Mouse (Mus musculus): ENCODE measurements around the gene Tmem164. TPM values are rescaled to one million over a fixed set of nuclear protein-coding genes. Genes with fewer than 3 reads are reported as not detected.
"Not testable (repeated sequence)": the region's sequence is repeated elsewhere in the genome, so short reads cannot be mapped to it uniquely, and the experiment has no call there.

The Tmem164 gene
- 70.4 and 70.5 TPM in 2 replicates for polyA plus RNA-seq (2016; fragmentation: Nextera tagmentation; extraction: Ambion mirVana)

DNA sequence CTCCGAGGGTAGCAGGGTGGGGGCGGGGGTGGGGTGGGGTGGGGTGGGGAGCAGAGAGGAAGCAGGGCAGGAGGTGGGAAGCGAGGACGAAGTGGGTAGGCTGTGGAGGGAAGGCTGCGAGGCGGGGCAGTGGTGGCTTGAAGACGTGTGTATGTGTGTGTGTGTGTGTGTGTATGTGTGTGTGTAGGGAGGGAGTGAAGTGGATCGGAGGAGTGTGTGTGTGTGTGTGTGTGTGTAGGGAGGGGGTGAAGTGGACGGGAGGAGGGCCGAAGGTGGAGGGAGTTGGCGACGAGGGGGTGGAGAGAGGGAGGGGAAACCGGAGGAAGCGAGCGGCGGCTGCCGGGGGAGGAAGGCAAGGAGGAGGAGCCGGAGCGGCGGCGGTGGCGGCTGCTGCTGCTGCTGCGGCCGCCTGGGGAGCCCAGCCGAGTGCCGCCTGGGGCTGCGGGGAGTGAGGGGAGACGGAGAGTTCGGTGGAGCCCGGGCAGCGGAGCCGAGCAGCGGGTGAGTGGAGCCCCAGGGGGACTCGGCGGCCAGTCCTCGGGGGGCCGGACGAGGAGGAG lies at the start of gene Tmem164:
Gene Tmem164 (plus strand): TSS at position 351 of the 560 bp plus-strand sequence.
- peak within 1 kb of the TSS; percentile 82 for H3K4me2 ChIP-seq
- peak within 1 kb of the TSS; percentile 95 for H3K27ac ChIP-seq
- H3K27me3 ChIP-seq: peaks cover 58% of the 10 kb centered on the region
- peaks cover 38% of the 10 kb centered on the region for H3K4me1 ChIP-seq (replicated peaks)
- peak; percentile 93 for ATAC-seq (ENCODE audit: insufficient number of reproducible peaks, insufficient read depth, low FRiP score, low TSS enrichment, low read depth)
- peak within 1 kb of the TSS; percentile 74 for H3K9ac ChIP-seq (replicated peaks)
- peak within 1 kb of the TSS; percentile 56 for H3K4me3 ChIP-seq (replicated peaks)
- no peaks in the 10 kb centered on the region for H3K9me3 ChIP-seq
- WGBS: 3% methylated on average over 26 of the region's 38 CpGs
- no peaks in the 10 kb centered on the region for H3K36me3 ChIP-seq

DNA sequence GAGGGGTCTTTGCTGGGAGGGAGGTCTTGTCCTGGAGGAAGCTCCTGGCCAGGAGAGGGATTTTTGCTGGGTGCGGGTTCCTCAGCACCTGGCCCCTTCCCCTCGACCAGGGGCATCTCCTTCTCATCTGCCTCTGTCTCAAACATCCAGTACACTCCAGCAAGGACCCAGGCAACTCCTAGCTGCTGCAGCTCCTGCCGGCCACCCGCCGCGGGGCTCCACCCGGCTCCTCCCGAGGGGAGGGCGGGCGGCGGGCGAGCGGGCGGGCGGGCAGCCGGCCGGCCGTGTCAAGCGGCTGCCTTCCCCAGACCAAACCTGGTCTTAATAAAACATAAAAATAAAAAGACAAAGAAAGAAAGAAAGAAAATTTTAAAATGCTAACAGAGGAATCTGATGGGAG lies 48.2 kb upstream of the Tmem164 start:
- H3K9me3 ChIP-seq; H3K9ac ChIP-seq (replicated peaks); H3K27ac ChIP-seq; H3K36me3 ChIP-seq; ATAC-seq (ENCODE audit: insufficient number of reproducible peaks, insufficient read depth, low FRiP score, low TSS enrichment, low read depth); H3K4me1 ChIP-seq (replicated peaks); H3K4me3 ChIP-seq (replicated peaks): not testable (repeated sequence)
- 36% methylated on average over 18 of the region's 19 CpGs for WGBS
- Histone ChIP-seq H3K27me3 (peaks cover 12% of the 10 kb centered on the region), H3K4me2 (peak overlapping the region; percentile 28; the same call in 1 of the 2 replicates)

DNA sequence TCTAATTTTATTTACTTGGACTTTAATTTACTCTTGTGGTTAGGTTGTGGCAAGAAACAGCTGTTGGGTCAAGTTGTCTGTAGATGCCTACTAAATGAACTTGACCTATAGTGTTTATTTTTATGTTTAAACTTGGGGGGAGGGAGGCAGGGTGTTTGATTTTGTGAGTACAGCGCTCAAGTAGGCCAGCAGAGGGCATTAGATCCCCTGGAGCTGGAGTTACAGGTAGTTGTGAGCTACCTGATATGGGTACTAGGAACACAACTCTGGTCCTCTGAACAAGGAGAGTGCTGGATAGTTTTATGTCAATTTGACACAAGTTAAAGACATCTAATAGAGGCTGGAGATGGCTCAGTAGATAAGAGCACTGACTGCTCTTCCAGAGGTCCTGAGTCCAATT lies 34.0 kb upstream of the Tmem164 start:
- no peaks in the 10 kb centered on the region for H3K4me1 ChIP-seq (replicated peaks)
- no peak for ATAC-seq (ENCODE audit: insufficient number of reproducible peaks, insufficient read depth, low FRiP score, low TSS enrichment, low read depth)
- 61% methylated on average over 1 of the region's 1 CpGs for WGBS
- peaks cover 12% of the 10 kb centered on the region for H3K27me3 ChIP-seq
- H3K4me3 ChIP-seq (replicated peaks): no peak overlapping the region
- no peak overlapping the region for H3K27ac ChIP-seq
- H3K4me2 ChIP-seq: no peak overlapping the region
- H3K36me3 ChIP-seq: no peaks in the 10 kb centered on the region
- no peak overlapping the region for H3K9ac ChIP-seq (replicated peaks)
- H3K9me3 ChIP-seq: no peaks in the 10 kb centered on the region

DNA sequence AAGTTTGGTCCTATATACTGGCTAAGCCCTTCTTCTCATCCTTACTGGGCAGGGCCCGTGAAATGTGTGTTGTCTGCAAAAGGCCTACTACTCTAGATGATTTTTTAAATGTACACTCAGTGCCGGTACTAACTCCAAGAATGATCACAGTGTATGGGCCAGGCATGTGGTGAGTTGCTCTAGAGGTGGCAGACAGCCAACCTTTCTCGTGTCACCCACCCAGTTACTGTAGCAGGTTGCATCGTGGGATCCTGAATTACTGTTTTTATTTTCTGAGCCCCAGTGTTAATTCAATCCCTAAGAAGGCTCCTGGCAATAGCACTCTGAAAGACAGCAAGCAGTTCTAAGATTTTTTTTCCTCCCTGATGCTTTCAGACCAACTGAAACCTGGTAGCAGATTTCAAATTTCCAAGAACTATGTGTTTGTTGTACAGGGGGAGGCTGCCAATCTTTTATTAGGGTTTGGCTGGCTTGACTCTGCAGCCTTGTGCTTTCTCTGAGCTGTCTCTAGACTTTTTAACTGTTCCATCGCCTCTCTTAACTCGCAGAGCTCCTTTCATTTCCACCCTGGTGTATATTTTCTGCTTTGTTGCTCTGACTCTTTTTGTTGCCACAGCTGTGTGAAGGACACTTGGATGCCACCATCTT lies 31.0 kb upstream of the Tmem164 start:
- Histone ChIP-seq H3K4me2 (no peak overlapping the region), H3K27me3 (peaks cover 9% of the 10 kb centered on the region), H3K36me3 (no peaks in the 10 kb centered on the region), H3K27ac (no peak overlapping the region), H3K9me3 (no peaks in the 10 kb centered on the region), H3K9ac (replicated peaks) (no peak overlapping the region), H3K4me1 (replicated peaks) (no peaks in the 10 kb centered on the region), H3K4me3 (replicated peaks) (no peak overlapping the region)
- WGBS: 62% methylated on average over 6 of the region's 6 CpGs
- ATAC-seq (ENCODE audit: insufficient number of reproducible peaks, insufficient read depth, low FRiP score, low TSS enrichment, low read depth): no peak

DNA sequence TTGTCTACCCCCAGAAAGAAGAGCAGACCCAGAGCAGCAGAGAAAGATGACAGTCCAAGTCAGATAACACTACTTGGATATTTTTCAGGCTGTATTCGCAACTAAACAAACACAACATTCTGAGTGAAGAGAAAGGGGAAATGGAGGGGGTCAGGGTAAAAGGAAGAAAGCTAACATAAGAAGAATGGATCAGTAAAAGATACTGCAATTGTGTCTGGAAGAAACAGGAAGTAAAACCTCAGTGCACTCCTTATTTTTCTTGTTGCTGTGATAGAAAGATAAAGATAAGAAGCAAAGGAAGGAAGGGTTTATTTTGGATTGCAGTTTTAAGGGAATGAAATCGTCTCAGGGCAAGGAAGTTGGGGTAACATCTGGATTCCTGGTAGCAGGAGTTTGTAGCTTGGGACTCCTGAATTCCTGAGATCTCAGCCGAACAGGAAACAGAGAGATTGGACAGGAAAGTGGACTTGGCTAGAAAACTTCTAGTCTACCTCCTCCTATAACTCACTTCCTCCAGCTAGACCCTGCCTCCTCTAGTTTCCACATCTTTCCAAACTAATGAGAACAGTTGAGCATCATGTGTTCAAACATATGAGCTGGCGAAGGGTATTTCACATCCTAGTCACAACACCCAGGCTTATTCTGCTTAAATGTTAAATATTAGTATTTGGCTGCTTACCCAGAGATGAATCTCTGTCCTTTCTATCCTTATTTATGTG lies 16.3 kb upstream of the Tmem164 start:
- Histone ChIP-seq H3K36me3 (no peaks in the 10 kb centered on the region), H3K27me3 (peaks cover 33% of the 10 kb centered on the region), H3K9me3 (no peaks in the 10 kb centered on the region), H3K9ac (replicated peaks) (no peak overlapping the region), H3K4me1 (replicated peaks) (no peaks in the 10 kb centered on the region; the same call in 1 of the 2 replicates), H3K4me2 (no peak overlapping the region), H3K4me3 (replicated peaks) (no peak overlapping the region), H3K27ac (peak overlapping the region; percentile 70)
- WGBS: 65% methylated on average over 4 of the region's 4 CpGs
- no peak for ATAC-seq (ENCODE audit: insufficient number of reproducible peaks, insufficient read depth, low FRiP score, low TSS enrichment, low read depth)

DNA sequence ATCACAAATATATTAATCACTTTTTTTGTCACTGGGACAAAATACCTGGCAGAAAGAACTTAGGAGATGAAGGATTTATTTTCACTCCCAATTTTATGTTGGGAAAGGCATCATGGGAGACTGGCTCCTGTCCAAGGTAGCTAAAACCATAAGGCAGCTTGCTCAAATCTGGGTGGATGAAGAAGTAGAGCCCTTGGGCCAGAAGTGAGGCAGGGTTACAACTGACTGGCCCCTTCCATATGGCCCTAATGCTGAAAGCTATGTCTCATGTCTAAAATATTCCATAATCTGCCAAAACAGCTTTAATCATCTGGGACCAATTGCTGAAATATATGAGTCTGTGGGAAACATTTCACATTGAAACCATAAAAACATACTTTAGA lies 15.8 kb upstream of the Tmem164 start:
- H3K9me3 ChIP-seq: no peaks in the 10 kb centered on the region
- no peaks in the 10 kb centered on the region for H3K36me3 ChIP-seq
- peak overlapping the region; percentile 66; the same call in 1 of the 2 replicates for H3K27ac ChIP-seq
- H3K9ac ChIP-seq (replicated peaks): no peak overlapping the region
- H3K4me1 ChIP-seq (replicated peaks): peaks cover 1% of the 10 kb centered on the region; the same call in 1 of the 2 replicates
- ATAC-seq (ENCODE audit: insufficient number of reproducible peaks, insufficient read depth, low FRiP score, low TSS enrichment, low read depth): 0 out of 2 replicates have a peak, but pooled peaks have one; percentile 49
- H3K4me2 ChIP-seq: no peak overlapping the region
- H3K4me3 ChIP-seq (replicated peaks): no peak overlapping the region
- H3K27me3 ChIP-seq: peaks cover 38% of the 10 kb centered on the region

DNA sequence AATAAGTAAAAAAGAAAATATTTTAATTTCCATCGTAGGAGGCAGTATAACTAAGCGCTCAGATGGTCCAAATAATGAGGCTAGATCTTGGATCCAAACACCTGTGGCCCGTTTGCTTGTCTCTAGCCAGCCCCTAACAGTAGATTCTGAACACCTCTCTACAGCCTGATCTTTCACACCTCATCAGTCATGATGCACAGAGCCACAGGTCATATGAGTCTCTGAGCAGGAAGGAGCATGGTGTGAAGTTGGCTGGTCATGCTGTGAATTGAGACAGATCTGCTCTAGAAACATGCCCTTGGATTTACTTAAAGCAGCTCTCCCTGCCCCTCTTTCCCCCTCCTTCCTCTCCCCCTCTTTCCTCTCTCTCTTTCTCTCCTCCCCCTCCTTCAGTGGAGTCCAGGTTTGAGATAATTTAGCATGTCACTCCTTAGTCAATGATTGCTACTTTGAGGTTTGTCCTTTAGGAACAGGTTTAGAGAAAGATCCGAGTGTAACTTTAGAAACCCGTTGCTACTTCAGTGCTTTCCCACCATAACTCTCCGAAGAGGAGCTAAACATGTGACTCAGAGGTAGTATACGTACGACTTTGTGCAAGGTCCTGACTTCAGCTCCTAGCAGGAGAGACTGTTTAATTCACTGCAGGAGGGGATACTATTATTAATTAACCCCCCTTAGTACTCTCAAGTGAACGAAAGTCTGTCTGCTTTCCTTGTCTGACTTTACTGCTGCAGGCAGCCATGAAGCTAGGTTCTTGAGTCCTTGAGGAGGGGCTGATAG lies 11.7 kb upstream of the Tmem164 start:
- peak overlapping the region; percentile 27 for H3K4me2 ChIP-seq
- H3K9me3 ChIP-seq: no peaks in the 10 kb centered on the region
- peak overlapping the region; percentile 87 for H3K27ac ChIP-seq
- ATAC-seq (ENCODE audit: insufficient number of reproducible peaks, insufficient read depth, low FRiP score, low TSS enrichment, low read depth): peak; percentile 61
- no peak overlapping the region for H3K9ac ChIP-seq (replicated peaks)
- no peak overlapping the region for H3K4me3 ChIP-seq (replicated peaks)
- peaks cover 3% of the 10 kb centered on the region; the same call in 1 of the 2 replicates for H3K4me1 ChIP-seq (replicated peaks)
- WGBS: 42% methylated on average over 9 of the region's 9 CpGs
- H3K27me3 ChIP-seq: peaks cover 33% of the 10 kb centered on the region
- no peaks in the 10 kb centered on the region for H3K36me3 ChIP-seq

DNA sequence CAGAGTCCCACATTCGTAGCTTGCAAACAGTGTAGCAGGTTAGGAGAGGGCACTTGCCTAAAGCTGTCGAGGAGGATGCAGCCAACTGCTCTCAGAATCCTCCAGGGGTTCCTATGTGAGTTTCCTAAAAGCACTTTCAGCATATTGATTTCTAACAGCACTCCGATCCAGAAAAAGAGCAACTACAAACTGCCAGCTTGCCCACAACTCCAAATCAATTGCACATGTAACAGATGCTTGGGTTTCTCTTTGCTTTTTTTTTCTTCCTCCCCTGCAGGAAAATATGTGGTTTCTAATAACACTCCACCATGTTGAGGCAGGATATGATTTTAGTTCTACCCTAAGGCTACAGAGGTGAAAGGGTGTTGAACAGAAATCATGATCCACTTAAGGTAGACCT lies 11.1 kb upstream of the Tmem164 start:
- peaks cover 31% of the 10 kb centered on the region for H3K27me3 ChIP-seq
- no peak for ATAC-seq (ENCODE audit: insufficient number of reproducible peaks, insufficient read depth, low FRiP score, low TSS enrichment, low read depth)
- H3K36me3 ChIP-seq: no peaks in the 10 kb centered on the region
- H3K9ac ChIP-seq (replicated peaks): no peak overlapping the region
- H3K4me3 ChIP-seq (replicated peaks): no peak overlapping the region
- 25% methylated on average over 3 of the region's 3 CpGs for WGBS
- H3K9me3 ChIP-seq: no peaks in the 10 kb centered on the region
- peak overlapping the region; percentile 27 for H3K4me2 ChIP-seq
- H3K4me1 ChIP-seq (replicated peaks): peaks cover 3% of the 10 kb centered on the region; the same call in 1 of the 2 replicates
- H3K27ac ChIP-seq: peak overlapping the region; percentile 87

DNA sequence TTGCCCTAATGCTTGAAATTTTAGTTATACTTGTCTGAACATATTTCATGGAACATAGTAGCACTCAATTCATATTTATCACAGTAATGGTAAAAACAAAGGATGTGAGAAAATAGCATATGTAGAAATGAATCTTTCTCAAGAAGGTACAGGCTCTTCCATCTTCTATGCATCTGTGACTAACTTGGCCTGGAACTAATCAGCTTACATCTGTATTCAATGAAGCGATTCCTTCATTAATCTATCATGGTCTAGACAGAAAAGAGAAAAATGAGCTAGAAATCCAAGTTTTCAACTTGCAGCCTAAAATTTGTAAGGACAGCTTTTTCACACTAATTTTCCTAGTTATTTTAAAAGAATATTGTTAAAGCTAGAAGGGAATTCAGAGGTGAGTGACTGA lies 10.1 kb upstream of the Tmem164 start:
- no peak overlapping the region for H3K4me2 ChIP-seq
- no peak for ATAC-seq (ENCODE audit: insufficient number of reproducible peaks, insufficient read depth, low FRiP score, low TSS enrichment, low read depth)
- WGBS: 57% methylated on average over 1 of the region's 1 CpGs
- H3K27me3 ChIP-seq: peaks cover 26% of the 10 kb centered on the region
- H3K9ac ChIP-seq (replicated peaks): no peak overlapping the region
- peaks cover 3% of the 10 kb centered on the region; the same call in 1 of the 2 replicates for H3K4me1 ChIP-seq (replicated peaks)
- H3K36me3 ChIP-seq: no peaks in the 10 kb centered on the region
- no peak overlapping the region for H3K4me3 ChIP-seq (replicated peaks)
- no peak overlapping the region for H3K27ac ChIP-seq
- no peaks in the 10 kb centered on the region for H3K9me3 ChIP-seq

DNA sequence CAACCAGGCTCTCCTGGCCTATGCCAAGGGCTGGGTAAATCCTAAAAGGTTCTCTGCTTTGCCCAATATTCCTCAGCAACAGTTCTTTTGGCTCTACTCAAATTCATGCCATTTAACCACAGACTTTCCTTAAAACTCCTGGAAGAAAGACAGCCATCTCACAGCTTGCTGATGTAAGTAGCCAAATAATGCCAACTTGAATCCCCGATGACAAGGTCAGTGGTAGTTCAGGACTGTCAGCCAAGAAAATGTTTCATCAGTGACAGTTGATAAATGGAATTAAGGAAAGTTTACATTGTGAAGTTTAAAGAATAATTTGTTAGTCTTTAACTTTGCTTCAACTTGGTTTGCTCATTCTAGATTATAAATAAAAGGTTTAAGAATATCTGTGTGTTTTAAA lies 8.5 kb upstream of the Tmem164 start:
- WGBS: 85% methylated on average over 1 of the region's 1 CpGs
- no peaks in the 10 kb centered on the region for H3K36me3 ChIP-seq
- ATAC-seq (ENCODE audit: insufficient number of reproducible peaks, insufficient read depth, low FRiP score, low TSS enrichment, low read depth): no peak
- peaks cover 34% of the 10 kb centered on the region for H3K27me3 ChIP-seq
- H3K4me1 ChIP-seq (replicated peaks): peaks cover 3% of the 10 kb centered on the region; the same call in 1 of the 2 replicates
- no peak overlapping the region for H3K4me3 ChIP-seq (replicated peaks)
- no peaks in the 10 kb centered on the region for H3K9me3 ChIP-seq
- H3K9ac ChIP-seq (replicated peaks): no peak overlapping the region
- no peak overlapping the region for H3K4me2 ChIP-seq
- H3K27ac ChIP-seq: no peak overlapping the region

DNA sequence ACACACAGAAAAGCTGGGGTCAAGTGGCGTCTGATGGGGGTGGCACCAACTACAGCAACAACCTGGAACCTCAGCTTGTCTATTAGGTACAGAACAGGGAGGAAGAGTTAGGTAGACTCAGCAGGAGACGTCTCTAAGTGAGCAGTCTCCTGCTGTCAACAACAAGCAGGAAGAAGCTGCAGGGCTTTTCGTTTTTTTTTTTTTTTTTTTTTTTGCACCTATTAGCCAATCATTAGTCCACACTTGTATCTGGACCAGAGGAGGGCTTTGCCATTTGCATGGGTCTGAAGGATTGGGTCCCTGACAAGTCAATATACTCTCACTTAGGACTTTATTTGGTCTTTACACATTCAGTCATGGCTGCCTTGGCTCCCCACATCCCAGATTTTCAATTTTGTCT lies 4.0 kb upstream of the Tmem164 start:
- peaks cover 44% of the 10 kb centered on the region for H3K27me3 ChIP-seq

More for the DNA sequence above, 4.0 kb upstream of the Tmem164 start:
- Histone ChIP-seq H3K9ac (replicated peaks) (no peak overlapping the region), H3K4me3 (replicated peaks) (no peak overlapping the region), H3K27ac (no peak overlapping the region), H3K4me2 (no peak overlapping the region), H3K9me3 (no peaks in the 10 kb centered on the region), H3K36me3 (no peaks in the 10 kb centered on the region), H3K4me1 (replicated peaks) (peaks cover 6% of the 10 kb centered on the region; the same call in 1 of the 2 replicates)
- ATAC-seq (ENCODE audit: insufficient number of reproducible peaks, insufficient read depth, low FRiP score, low TSS enrichment, low read depth): no peak
- WGBS: 33% methylated on average over 3 of the region's 3 CpGs

Measured in limb, embryonic 12.5 days (tissue).